Mouse (Mus musculus) ovary, postnatal 14 days (tissue): ENCODE results near the gene Clps.

Source experiments
- DNase-seq: peaks from one replicate; pipeline ENCODE4 v3.0.0; 2022; ENCODE audit warnings: low spot score

Gene Clps

DNA sequence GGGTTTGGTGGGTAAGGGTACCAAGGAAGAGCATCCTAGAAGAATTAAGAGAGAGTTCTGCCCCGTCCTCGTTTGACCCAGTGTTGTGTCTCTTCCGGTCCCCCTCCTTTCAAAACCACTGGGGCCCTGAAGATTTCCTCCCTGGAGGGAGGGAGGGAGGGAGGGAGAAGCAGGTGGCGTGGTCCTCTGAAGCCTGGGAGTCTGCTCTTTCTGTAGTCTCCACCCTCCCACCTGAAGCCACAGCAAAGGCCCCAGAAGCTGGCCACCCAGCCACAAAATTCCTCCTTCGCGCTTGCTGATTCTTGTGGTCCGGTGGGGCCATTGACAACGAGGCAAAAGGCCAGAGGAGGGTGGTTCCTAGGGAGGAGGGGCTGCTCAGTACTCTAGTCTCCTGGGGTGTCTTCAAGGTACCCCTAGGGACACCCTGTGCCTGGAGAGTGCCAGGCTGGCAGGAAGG lies 41.9 kb downstream of the Clps start:
- no peak for DNase-seq

DNA sequence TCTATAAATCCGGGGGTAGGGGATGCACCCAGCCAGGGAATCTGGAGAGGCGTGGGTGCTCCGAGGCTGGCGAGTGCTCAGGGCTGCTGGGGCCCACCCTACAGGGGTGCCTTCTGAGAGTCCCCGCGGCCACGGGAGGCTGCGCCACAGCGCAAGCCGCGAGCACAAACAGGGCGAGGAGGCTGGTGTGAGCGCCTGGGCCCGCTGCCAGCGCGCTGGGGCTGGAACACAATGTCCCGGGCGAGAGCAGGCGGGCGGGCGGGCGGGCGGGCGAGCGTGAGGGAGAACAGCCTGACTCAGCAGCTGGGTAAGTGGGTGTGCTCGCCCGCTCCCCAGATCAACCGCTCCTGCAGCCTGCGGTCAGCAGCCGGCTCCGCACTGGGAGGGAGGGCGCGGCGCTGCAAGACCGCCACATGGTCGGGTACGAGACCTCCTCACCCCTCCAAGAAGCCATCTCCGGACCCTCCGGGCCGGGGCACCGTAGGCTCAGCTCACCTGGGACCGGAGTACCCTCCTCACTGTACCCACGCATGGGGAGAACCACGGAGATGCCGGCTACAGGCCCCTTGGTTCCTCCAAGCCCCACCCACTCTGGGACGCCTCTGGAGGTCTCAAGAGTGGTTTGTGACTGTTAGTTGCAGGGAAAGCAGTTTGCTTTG lies 42.5 kb downstream of the Clps start:
- DNase-seq: peak; percentile 74

- peak; percentile 43 for DNase-seq
These were observed 43.1 kb downstream of the Clps start, which contains the start of gene Fkbp5 for GRCm38 (mm10) chr17:28517441-28517955. Gene Fkbp5 (minus strand): TSS chr17:28517527.

DNA sequence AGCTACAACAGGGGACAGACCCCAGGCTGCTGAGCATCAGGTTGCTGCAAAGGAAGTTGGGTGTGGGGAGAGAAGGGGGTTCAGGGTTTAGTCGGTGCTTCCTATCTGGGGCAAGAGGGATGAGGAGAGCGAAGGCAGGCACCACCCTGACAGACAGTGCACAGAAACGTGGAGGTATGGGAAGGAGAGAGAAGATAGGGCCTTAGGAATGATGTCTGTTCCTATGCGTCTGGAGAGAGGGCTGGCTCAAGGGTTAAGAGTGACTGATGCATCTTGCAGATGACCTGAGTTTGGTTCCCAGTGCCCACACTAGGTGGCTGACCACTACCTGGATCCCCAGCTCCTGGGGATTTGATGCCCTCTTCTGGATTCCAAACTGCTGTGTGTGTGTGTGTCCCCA lies 43.7 kb downstream of the Clps start:
- DNase-seq: no peak

DNA sequence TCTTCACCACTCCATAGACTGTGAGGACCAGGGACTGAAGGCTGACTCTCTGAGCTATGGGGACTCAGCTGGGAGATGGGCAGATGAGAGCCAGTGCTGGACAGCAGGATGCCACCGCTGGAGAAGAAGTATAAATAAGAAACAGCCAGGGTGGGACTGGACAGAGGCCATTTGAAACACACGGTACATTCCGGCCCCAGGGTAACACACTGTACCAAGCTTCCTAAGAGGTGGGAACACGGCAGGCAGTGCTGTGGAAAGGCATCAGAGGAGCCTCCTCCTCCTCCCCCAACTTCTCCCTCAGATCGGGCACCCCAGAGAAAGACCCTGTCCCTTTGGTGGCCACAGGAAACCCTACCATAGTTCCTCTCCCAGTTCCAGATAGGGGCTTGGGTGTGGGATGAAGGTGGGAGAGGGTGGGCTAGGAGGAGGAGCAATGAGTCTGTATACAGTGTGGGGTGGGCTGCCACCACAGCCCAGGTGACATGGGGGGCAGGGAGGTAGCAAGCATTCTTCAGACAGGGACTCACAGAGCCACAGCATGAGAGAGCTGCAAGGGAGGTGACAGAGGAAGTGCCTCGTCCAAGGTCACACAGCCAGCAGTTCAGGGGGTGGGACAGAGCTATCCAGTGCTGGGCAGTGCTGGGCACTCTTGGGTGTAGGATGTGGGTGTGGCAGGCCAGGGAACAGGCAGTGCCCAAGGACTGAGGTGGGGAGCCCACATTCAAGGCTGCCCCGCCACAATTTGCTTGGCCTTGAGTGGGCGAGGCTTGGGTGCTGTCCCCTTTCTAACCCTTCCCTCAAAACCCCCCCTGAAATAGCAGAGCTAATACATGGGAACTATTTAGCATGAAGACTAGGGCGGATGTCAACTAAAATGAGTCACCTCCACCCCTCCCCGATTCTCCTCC lies 44.9 kb downstream of the Clps start:
- no peak for DNase-seq

GRCm38 (mm10) chr17:28514555-28514954 lies 46.0 kb downstream of the Clps start:
- no peak for DNase-seq

GRCm38 (mm10) chr17:28513844-28514243 lies 46.7 kb downstream of the Clps start:
- no peak for DNase-seq

DNA sequence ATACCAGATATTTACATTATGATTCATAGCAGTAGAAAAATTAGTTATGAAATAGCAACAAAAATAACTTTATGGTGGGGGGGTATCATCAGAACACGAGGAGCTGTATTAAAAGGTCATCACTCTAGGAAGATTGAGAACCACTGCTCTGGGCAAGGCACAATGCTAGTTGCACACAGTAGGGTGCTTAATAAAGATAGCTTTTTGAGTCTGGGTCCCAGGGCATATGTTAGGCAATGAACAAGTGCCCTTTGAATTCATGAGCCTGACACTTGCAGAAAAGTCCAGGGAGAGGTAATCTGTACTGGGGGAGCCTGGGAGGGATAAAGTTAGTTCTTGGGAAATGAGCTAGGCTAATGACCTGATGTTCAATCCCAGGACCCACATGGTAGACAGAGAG lies 47.2 kb downstream of the Clps start:
- DNase-seq: no peak

DNA sequence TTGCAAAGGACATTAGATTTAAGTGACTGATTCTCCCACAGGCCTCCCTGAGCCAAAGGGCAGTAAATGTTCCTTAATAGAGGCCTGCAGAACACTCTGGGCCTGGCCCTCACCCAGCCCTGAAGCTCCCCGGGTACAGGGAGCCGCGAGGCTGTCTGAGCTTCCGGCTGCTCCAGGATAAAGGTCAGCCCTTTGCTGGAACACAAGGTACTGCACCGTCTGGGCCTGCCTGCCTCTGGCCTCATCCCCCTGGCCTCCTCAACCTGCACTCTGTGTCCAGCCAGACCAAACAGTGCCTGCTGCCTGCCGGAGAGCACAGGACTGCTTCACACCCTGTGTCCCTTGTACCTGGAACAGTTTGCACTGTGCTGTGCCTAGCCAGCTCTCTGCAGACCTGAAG lies 47.9 kb downstream of the Clps start:
- no peak for DNase-seq

GRCm38 (mm10) chr17:28511616-28512541 lies 48.7 kb downstream of the Clps start:
- DNase-seq: no peak

DNA sequence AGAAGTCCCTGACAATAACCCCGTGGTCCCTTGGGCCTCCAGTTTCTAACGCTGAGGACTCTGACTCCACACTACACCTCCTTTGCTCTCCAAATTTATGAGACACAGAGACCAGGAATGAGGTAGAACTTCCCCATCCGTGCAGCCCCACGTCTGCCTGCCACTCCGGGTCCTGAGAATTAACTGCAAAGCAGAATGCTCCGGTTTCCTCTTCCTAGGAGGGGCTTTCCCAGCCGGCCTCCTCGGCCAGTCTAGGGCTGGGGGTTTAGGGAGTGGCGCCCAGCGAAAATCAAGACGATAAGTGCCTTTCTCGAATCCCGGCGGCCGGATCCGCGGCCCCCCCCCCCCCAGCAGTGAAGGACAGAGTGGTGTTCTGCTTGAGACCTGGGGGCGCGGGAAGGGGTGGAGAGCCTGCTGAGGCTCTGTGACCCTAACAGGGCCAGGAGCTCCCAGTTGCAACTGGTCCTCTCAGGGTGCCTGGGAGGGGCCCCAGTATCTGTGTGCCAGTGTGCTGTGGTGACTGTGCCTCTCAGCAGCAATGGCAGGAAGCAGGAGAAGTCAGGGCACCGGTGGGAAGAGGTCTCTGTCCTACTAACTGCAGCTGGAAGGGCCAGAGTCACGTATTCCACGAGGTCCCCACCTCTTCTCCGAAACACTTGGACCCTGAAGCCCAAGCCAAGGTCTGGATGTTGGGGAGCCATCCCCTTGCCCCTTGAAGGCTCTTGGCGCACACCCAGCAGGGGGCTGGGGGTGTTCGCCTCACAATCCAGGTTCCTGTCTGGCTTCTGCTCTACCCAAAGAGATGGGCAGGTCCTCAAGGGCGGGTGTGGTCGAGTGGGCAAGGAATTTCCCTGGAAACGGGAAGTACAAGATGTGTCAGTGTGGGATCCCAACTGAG lies 49.9 kb downstream of the Clps start:
- DNase-seq: no peak
